Mouse (Mus musculus): Measurements from ENCODE around the gene Mapk8ip2. TPM values are rescaled to one million over a fixed set of nuclear protein-coding genes. Genes with fewer than 3 reads are reported as not detected.

Gene Mapk8ip2
- total and polyA plus RNA-seq, 2 experiments from 2014 or later = 67.8 to 108 TPM

- H3K9ac ChIP-seq (replicated peaks; ENCODE audit: low read length) = no peak overlapping the region
- peaks cover 8% of the 10 kb centered on the region; the same call in 1 of the 2 replicates for H3K4me1 ChIP-seq (ENCODE audit: insufficient read depth, low read length)
- no peaks in the 10 kb centered on the region for H3K9me3 ChIP-seq (ENCODE audit: low read length)
- no peak for ATAC-seq
- peaks cover 15% of the 10 kb centered on the region for H3K36me3 ChIP-seq (ENCODE audit: insufficient read depth, low read length)
- DNase-seq (ENCODE audit: low spot score) = no peak
- no peaks in the 10 kb centered on the region for H3K27me3 ChIP-seq (ENCODE audit: insufficient read depth, low read length)
- 90% methylated on average over 3 of the region's 3 CpGs for WGBS
- H3K27ac ChIP-seq = no peak overlapping the region
- H3K4me3 ChIP-seq (ENCODE audit: low read length) = no peak overlapping the region
- H3K4me2 ChIP-seq (ENCODE audit: low read depth, low read length) = no peak overlapping the region
- TF ChIP-seq CTCF (IDR thresholded peaks at IDR 0.05; ENCODE audit: low read depth) = no peak
Observed at GRCm38 (mm10) chr15:89431271-89431670, 22.4 kb upstream of the Mapk8ip2 start.

GRCm38 (mm10) chr15:89431806-89432205 lies 21.9 kb upstream of the Mapk8ip2 start:
- Histone ChIP-seq H3K27ac (no peak overlapping the region), H3K36me3 (ENCODE audit: insufficient read depth, low read length) (peaks cover 9% of the 10 kb centered on the region; the same call in 1 of the 2 replicates), H3K9ac (replicated peaks; ENCODE audit: low read length) (no peak overlapping the region), H3K4me3 (ENCODE audit: low read length) (no peak overlapping the region), H3K27me3 (ENCODE audit: insufficient read depth, low read length) (no peaks in the 10 kb centered on the region), H3K4me2 (ENCODE audit: low read depth, low read length) (no peak overlapping the region), H3K4me1 (ENCODE audit: insufficient read depth, low read length) (peaks cover 8% of the 10 kb centered on the region; the same call in 1 of the 2 replicates), H3K9me3 (ENCODE audit: low read length) (no peaks in the 10 kb centered on the region)
- ATAC-seq = no peak
- WGBS = 95% methylated on average over 6 of the region's 6 CpGs
- no peak for TF ChIP-seq CTCF (IDR thresholded peaks at IDR 0.05; ENCODE audit: low read depth)
- DNase-seq (ENCODE audit: low spot score) = no peak

- no peaks in the 10 kb centered on the region for H3K36me3 ChIP-seq (ENCODE audit: insufficient read depth, low read length)
- TF ChIP-seq CTCF (IDR thresholded peaks at IDR 0.05; ENCODE audit: low read depth) = no peak
- no peak for DNase-seq (ENCODE audit: low spot score)
- no peaks in the 10 kb centered on the region for H3K9me3 ChIP-seq (ENCODE audit: low read length)
- 57% methylated on average over 4 of the region's 4 CpGs for WGBS
- no peak overlapping the region for H3K4me3 ChIP-seq (ENCODE audit: low read length)
- H3K27me3 ChIP-seq (ENCODE audit: insufficient read depth, low read length) = no peaks in the 10 kb centered on the region
- no peak overlapping the region for H3K4me2 ChIP-seq (ENCODE audit: low read depth, low read length)
- no peak overlapping the region for H3K27ac ChIP-seq
- no peak for ATAC-seq
- no peak overlapping the region for H3K9ac ChIP-seq (replicated peaks; ENCODE audit: low read length)
- H3K4me1 ChIP-seq (ENCODE audit: insufficient read depth, low read length) = peaks cover 8% of the 10 kb centered on the region; the same call in 1 of the 2 replicates
Observed at GRCm38 (mm10) chr15:89432946-89433345, 20.8 kb upstream of the Mapk8ip2 start.

GRCm38 (mm10) chr15:89434136-89434535 lies 19.6 kb upstream of the Mapk8ip2 start:
- Histone ChIP-seq H3K4me1 (ENCODE audit: insufficient read depth, low read length) (no peaks in the 10 kb centered on the region), H3K9ac (replicated peaks; ENCODE audit: low read length) (no peak overlapping the region), H3K4me3 (ENCODE audit: low read length) (no peak overlapping the region), H3K36me3 (ENCODE audit: insufficient read depth, low read length) (no peaks in the 10 kb centered on the region), H3K27ac (no peak overlapping the region), H3K27me3 (ENCODE audit: insufficient read depth, low read length) (no peaks in the 10 kb centered on the region), H3K4me2 (ENCODE audit: low read depth, low read length) (no peak overlapping the region), H3K9me3 (ENCODE audit: low read length) (no peaks in the 10 kb centered on the region)
- 78% methylated on average over 3 of the region's 3 CpGs for WGBS
- no peak for TF ChIP-seq CTCF (IDR thresholded peaks at IDR 0.05; ENCODE audit: low read depth)
- DNase-seq (ENCODE audit: low spot score) (no peak), ATAC-seq (no peak)

- Histone ChIP-seq H3K27me3 (ENCODE audit: insufficient read depth, low read length) (no peaks in the 10 kb centered on the region), H3K9me3 (ENCODE audit: low read length) (no peaks in the 10 kb centered on the region), H3K9ac (replicated peaks; ENCODE audit: low read length) (no peak overlapping the region), H3K36me3 (ENCODE audit: insufficient read depth, low read length) (no peaks in the 10 kb centered on the region), H3K4me3 (ENCODE audit: low read length) (no peak overlapping the region), H3K4me2 (ENCODE audit: low read depth, low read length) (no peak overlapping the region), H3K27ac (no peak overlapping the region), H3K4me1 (ENCODE audit: insufficient read depth, low read length) (no peaks in the 10 kb centered on the region)
- DNase-seq (ENCODE audit: low spot score) = no peak
- no peak for ATAC-seq
- 83% methylated on average over 5 of the region's 5 CpGs for WGBS
- no peak for TF ChIP-seq CTCF (IDR thresholded peaks at IDR 0.05; ENCODE audit: low read depth)
Observed at GRCm38 (mm10) chr15:89435878-89436277, 17.8 kb upstream of the Mapk8ip2 start.

- Histone ChIP-seq H3K36me3 (ENCODE audit: insufficient read depth, low read length) (no peaks in the 10 kb centered on the region), H3K9ac (replicated peaks; ENCODE audit: low read length) (no peak overlapping the region), H3K4me1 (ENCODE audit: insufficient read depth, low read length) (no peaks in the 10 kb centered on the region), H3K27me3 (ENCODE audit: insufficient read depth, low read length) (no peaks in the 10 kb centered on the region), H3K27ac (no peak overlapping the region), H3K4me2 (ENCODE audit: low read depth, low read length) (no peak overlapping the region), H3K9me3 (ENCODE audit: low read length) (no peaks in the 10 kb centered on the region), H3K4me3 (ENCODE audit: low read length) (no peak overlapping the region)
- DNase-seq (ENCODE audit: low spot score) = peak; percentile 61
- no peak for ATAC-seq
- TF ChIP-seq CTCF (IDR thresholded peaks at IDR 0.05; ENCODE audit: low read depth) = peak; percentile 58
- WGBS = 42% methylated on average over 8 of the region's 8 CpGs
Observed at GRCm38 (mm10) chr15:89442486-89443070, 11.1 kb upstream of the Mapk8ip2 start.
